ENCODE assay signal across 1 mouse cellular context in genomic region chr9:65148507-65148906, GRCm38 (mm10).
A peak's percentile ranks its signal among the peaks of the same experiment; 100 is the strongest.
TF ChIP-seq lines count a peak whose summit lies in the region.

No protein-coding gene starts in this region.

TF ChIP-seq in CH12.LX, 34 proteins besides CTCF, POLR2A, EP300 and RAD21:
- TF ChIP-seq GABPA (IDR thresholded peaks at IDR 0.05; ENCODE audit: insufficient replicate concordance, low read depth, low read length): no peak
- TF ChIP-seq USF1 (IDR thresholded peaks at IDR 0.05; ENCODE audit: low read depth, low read length): no peak
- TF ChIP-seq SIN3A (IDR thresholded peaks at IDR 0.05; ENCODE audit: low read length): no peak
- no peak for TF ChIP-seq MXI1 (IDR thresholded peaks at IDR 0.05; ENCODE audit: low read depth, low read length)
- no peak for TF ChIP-seq ZC3H11A (IDR thresholded peaks at IDR 0.05; ENCODE audit: low read depth, low read length)
- no peak for TF ChIP-seq MAZ (IDR thresholded peaks at IDR 0.05; ENCODE audit: low read depth, low read length)
- TF ChIP-seq MEF2A (IDR thresholded peaks at IDR 0.05; ENCODE audit: borderline replicate concordance, low read depth, low read length): 0 out of 2 replicates have a peak, but pooled peaks have one; percentile 20
- no peak for TF ChIP-seq TBP (conservative IDR thresholded peaks at IDR 0.05; ENCODE audit: low read depth, low read length)
- peak; percentile 90 for TF ChIP-seq IRF4 (IDR thresholded peaks at IDR 0.05; ENCODE audit: low read depth, low read length)
- TF ChIP-seq ZNF384 (IDR thresholded peaks at IDR 0.05; ENCODE audit: low read depth, low read length): no peak
- no peak for TF ChIP-seq ELF1 (IDR thresholded peaks at IDR 0.05; ENCODE audit: low read depth, low read length)
- 0 out of 2 replicates have a peak, but pooled peaks have one; percentile 18 for TF ChIP-seq TCF12 (IDR thresholded peaks at IDR 0.05; ENCODE audit: low read depth, low read length)
- no peak for TF ChIP-seq USF2 (conservative IDR thresholded peaks at IDR 0.05; ENCODE audit: low read depth, low read length)
- no peak for TF ChIP-seq POLR2AphosphoS2 (IDR thresholded peaks at IDR 0.05; ENCODE audit: low read depth, low read length)
- TF ChIP-seq JUN (IDR thresholded peaks at IDR 0.05; ENCODE audit: insufficient read depth, low read depth, low read length): no peak
- peak; percentile 60; the same call in 1 of the 2 replicates for TF ChIP-seq MAX (IDR thresholded peaks at IDR 0.05; ENCODE audit: low read length)
- no peak for TF ChIP-seq NRF1 (IDR thresholded peaks at IDR 0.05; ENCODE audit: low read depth, low read length)
- TF ChIP-seq CHD1 (IDR thresholded peaks at IDR 0.05; ENCODE audit: low read depth, low read length): no peak
- TF ChIP-seq SMC3 (IDR thresholded peaks at IDR 0.05; ENCODE audit: low read depth, low read length): no peak
- TF ChIP-seq MYC (IDR thresholded peaks at IDR 0.05; ENCODE audit: low read depth, low read length): no peak
- TF ChIP-seq JUND (conservative IDR thresholded peaks at IDR 0.05; ENCODE audit: low read depth, low read length): no peak
- peak; percentile 41; the same call in 1 of the 2 replicates for TF ChIP-seq RCOR1 (conservative IDR thresholded peaks at IDR 0.05; ENCODE audit: low read depth, low read length)
- no peak for TF ChIP-seq NELFE (IDR thresholded peaks at IDR 0.05; ENCODE audit: low read depth, low read length)
- no peak for TF ChIP-seq PAX5 (IDR thresholded peaks at IDR 0.05; ENCODE audit: low read length)
- TF ChIP-seq E2F4 (IDR thresholded peaks at IDR 0.05; ENCODE audit: insufficient replicate concordance, low read depth, low read length): 0 out of 2 replicates have a peak, but pooled peaks have one; percentile 29
- TF ChIP-seq UBTF (IDR thresholded peaks at IDR 0.05; ENCODE audit: low read depth, low read length): no peak
- TF ChIP-seq BHLHE40 (IDR thresholded peaks at IDR 0.05; ENCODE audit: low read depth, low read length): 0 out of 2 replicates have a peak, but pooled peaks have one; percentile 29
- no peak for TF ChIP-seq KAT2A (IDR thresholded peaks at IDR 0.05; ENCODE audit: insufficient replicate concordance, low read length)
- no peak for TF ChIP-seq CHD2 (IDR thresholded peaks at IDR 0.05; ENCODE audit: low read length)
- TF ChIP-seq ZMIZ1 (IDR thresholded peaks at IDR 0.05; ENCODE audit: low read depth, low read length): no peak
- 0 out of 2 replicates have a peak, but pooled peaks have one; percentile 47 for TF ChIP-seq MAFK (IDR thresholded peaks at IDR 0.05; ENCODE audit: insufficient replicate concordance, low read length)
- no peak for TF ChIP-seq HCFC1 (IDR thresholded peaks at IDR 0.05; ENCODE audit: low read depth, low read length)
- no peak for TF ChIP-seq ETS1 (conservative IDR thresholded peaks at IDR 0.05; ENCODE audit: low read depth, low read length)
- TF ChIP-seq ZKSCAN1 (IDR thresholded peaks at IDR 0.05; ENCODE audit: borderline replicate concordance, low read depth, low read length): no peak
